Mouse (Mus musculus) layer of hippocampus, adult 9-11 months (tissue): ENCODE measurements around the gene Xab2.
"Not testable (repeated sequence)": the region's sequence is repeated elsewhere in the genome, so short reads cannot be mapped to it uniquely, and the experiment has no call there.

Source experiments
- DNase-seq: peaks from one replicate; pipeline ENCODE4 v3.0.0; 2022

The Xab2 gene

GRCm38 (mm10) chr8:3609046-3609815, 11.9 kb downstream of the Xab2 start:
- DNase-seq, result no peak

- peak; percentile 68 for DNase-seq
Measured at GRCm38 (mm10) chr8:3607822-3608221, 13.3 kb downstream of the Xab2 start.

GRCm38 (mm10) chr8:3606593-3606992, 14.5 kb downstream of the Xab2 start:
- DNase-seq, result no peak

GRCm38 (mm10) chr8:3603439-3603838, 17.7 kb downstream of the Xab2 start:
- no peak for DNase-seq

GRCm38 (mm10) chr8:3600401-3600800, 20.7 kb downstream of the Xab2 start:
- no peak for DNase-seq

GRCm38 (mm10) chr8:3599219-3599618, 21.9 kb downstream of the Xab2 start:
- no peak for DNase-seq

GRCm38 (mm10) chr8:3598054-3598453, 23.1 kb downstream of the Xab2 start:
- DNase-seq, result no peak

GRCm38 (mm10) chr8:3594466-3594865, 26.6 kb downstream of the Xab2 start:
- no peak for DNase-seq

GRCm38 (mm10) chr8:3593470-3593869, 27.6 kb downstream of the Xab2 start:
- DNase-seq, result no peak

- no peak for DNase-seq
Measured at GRCm38 (mm10) chr8:3588258-3588633, 32.9 kb downstream of the Xab2 start.

- peak; percentile 61 for DNase-seq
Measured at GRCm38 (mm10) chr8:3587391-3588257, 33.5 kb downstream of the Xab2 start.

GRCm38 (mm10) chr8:3586993-3587390, 34.1 kb downstream of the Xab2 start, which contains the start of gene Camsap3:
Gene Camsap3 (plus strand): TSS chr8:3587293.
- no peak for DNase-seq

- DNase-seq, result no peak
Measured at GRCm38 (mm10) chr8:3586452-3586851, 34.7 kb downstream of the Xab2 start.

GRCm38 (mm10) chr8:3581961-3582360, 39.2 kb downstream of the Xab2 start:
- not testable (repeated sequence) for DNase-seq

- DNase-seq, result no peak
Measured at GRCm38 (mm10) chr8:3579390-3580364, 41.4 kb downstream of the Xab2 start.

- DNase-seq, result no peak
Measured at GRCm38 (mm10) chr8:3576211-3576960, 44.7 kb downstream of the Xab2 start.

GRCm38 (mm10) chr8:3574546-3574945, 46.6 kb downstream of the Xab2 start:
- no peak for DNase-seq

GRCm38 (mm10) chr8:3569784-3570183, 51.3 kb downstream of the Xab2 start:
- DNase-seq, result no peak

GRCm38 (mm10) chr8:3568378-3568777, 52.7 kb downstream of the Xab2 start:
- no peak for DNase-seq

GRCm38 (mm10) chr8:3567641-3568371, 53.3 kb downstream of the Xab2 start, which contains the start of gene C330021F23Rik:
Gene C330021F23Rik (plus strand): TSS chr8:3567990.
- DNase-seq, result no peak
